Mouse (Mus musculus): ENCODE measurements around the gene Myh9.

The Myh9 gene

DNA sequence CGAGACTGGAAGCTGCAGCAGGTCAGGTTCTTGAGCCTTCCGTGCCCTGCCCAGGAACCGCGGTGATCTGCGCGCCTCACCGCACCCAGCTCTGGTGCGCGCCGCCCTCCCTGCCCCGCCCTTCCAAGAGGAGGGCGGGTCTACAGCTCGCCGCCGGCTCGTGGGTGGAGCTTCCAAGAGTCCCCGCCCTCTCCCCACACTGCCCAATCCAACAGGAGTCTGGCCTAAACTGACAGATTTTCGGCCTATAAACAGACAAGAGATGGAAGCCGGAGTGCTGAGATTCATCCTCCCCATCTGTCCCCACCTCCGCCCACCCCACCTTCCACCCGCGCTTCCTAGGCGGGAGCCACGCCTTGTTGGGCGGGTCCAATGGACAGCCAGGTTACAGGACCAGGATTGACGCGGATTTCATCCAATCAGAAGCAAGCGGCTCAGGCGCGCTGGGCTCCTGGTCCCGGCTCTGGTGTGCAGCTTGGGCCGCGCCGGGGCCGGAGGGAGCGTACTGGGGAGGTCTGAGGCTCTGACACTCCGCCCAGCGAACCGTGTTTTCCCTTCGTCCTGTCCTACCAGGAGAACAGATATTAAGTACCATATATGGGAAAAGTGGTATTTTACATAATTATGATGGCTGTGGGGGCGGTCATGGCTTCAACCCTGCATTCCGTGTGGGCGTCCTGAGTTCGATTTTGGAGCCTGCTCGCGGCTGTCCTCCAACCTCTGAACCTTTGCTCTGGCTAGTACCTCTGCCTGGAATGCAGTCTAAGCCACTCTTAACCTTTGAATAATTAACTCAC lies at the start of gene Myh9:
TSS of gene Myh9 (minus strand) at position 129 of the 797 bp plus-strand sequence.
- peak; percentile 99 to 100 for DNase-seq (ENCODE audit: low spot score in 2 of 2)

GRCm38 (mm10) chr15:77891766-77892165 lies 49.8 kb upstream of the Myh9 start:
- no peak for DNase-seq (ENCODE audit: low spot score in 2 of 2)

DNA sequence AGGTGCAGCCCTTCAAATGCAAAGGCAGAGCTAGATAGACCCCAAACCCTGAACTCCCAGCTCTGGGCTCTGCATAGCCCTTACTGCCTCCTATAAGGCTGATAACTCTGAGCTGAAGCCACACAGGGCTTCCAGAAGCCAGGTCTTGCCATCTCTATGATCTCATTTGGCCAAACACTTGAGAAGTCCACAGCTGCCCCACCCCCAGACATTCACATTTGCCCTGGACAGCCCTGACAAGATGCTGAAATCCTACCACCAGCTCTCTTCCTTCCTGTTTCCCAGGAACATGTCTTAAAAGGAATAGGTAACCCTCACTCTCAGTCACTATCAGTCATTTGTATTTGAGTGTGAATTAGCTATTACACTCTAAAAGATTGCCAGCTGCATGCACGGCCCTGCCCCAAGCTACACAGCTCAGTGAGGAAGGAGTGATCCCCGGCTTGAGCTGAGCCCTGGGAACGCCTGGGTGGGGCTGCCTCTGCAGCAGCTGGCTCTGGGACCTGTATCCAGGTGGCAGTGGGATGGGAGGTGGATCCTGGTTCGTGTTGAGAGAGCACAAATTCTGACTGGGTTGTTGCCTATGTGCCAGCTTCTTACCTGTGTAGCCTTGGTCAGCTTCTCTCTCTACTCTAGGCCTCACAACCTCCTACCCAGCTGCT lies 47.9 kb upstream of the Myh9 start:
- DNase-seq (ENCODE audit: low spot score in 2 of 2): no peak

DNA sequence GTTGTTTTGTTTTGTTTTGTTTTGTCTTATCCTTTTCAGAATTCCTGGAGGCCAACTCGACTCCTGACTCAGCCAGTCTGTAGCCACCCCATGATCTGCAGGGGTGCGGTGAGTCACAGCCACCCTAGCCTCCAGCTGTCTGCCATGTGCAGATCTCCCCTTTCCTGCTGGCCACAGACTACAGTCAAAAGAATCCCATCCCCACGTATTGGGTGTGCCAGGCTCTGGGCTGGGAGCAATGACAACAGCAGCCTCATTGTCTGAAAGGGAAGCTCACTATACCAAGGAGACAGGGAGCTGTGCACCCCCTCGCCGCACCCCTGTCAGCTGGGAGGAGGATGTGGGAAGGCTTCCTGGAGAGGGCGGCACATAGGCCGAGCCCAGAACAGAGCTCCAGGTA lies 46.3 kb upstream of the Myh9 start:
- no peak for DNase-seq (ENCODE audit: low spot score in 2 of 2)

GRCm38 (mm10) chr15:77887093-77887488 lies 45.1 kb upstream of the Myh9 start:
- DNase-seq (ENCODE audit: low spot score in 2 of 2): no peak

- DNase-seq (ENCODE audit: low spot score in 2 of 2): no peak
These were observed 44.6 kb upstream of the Myh9 start for GRCm38 (mm10) chr15:77886369-77887092.

GRCm38 (mm10) chr15:77885945-77886344 lies 44.0 kb upstream of the Myh9 start:
- no peak for DNase-seq (ENCODE audit: low spot score in 2 of 2)

- no peak for DNase-seq (ENCODE audit: low spot score in 2 of 2)
These were observed 43.2 kb upstream of the Myh9 start for GRCm38 (mm10) chr15:77885159-77885558.

GRCm38 (mm10) chr15:77883697-77884010 lies 41.7 kb upstream of the Myh9 start:
- no peak for DNase-seq (ENCODE audit: low spot score in 2 of 2)

GRCm38 (mm10) chr15:77882797-77883696 lies 41.1 kb upstream of the Myh9 start:
- no peak for DNase-seq (ENCODE audit: low spot score in 2 of 2)

- no peak for DNase-seq (ENCODE audit: low spot score in 2 of 2)
These were observed 40.3 kb upstream of the Myh9 start for GRCm38 (mm10) chr15:77882297-77882696.

DNA sequence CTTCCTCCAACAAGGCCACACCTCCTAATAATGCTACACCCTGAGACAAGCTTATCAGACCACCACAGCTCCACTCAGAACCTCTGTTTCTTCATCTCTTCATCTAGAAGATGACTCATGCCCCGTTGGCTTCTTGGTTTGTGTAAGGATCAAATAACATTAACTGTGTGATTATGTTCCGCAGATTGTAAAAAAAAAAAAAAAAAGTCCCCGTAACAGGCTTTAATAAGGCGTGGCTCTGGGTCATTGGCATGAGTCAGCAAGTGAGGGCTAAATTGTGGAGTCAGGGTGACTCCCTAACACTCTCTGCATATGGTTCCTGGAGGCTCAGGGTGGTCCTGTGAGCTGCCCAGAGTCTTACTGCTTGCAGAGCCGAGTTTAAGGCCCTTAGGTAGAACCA lies 39.7 kb upstream of the Myh9 start:
- no peak for DNase-seq (ENCODE audit: low spot score in 2 of 2)

DNA sequence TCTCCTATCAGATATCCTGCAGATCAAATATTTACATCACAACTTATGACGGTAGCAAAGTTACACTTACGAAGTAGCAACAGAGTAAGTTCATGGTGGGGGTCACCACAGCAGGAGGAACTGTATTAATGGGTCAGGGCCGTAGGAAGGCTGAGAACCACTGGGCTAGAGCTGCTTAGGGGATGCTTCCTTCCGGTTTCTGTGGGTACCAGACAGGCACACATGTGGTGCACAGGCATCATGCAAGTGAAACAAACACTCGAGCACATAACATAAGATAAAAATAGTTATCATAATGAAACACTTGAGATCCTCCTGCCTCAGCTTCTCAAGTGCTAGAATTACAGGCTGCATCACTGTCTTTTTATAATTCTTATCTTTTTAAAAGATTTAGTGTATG lies 38.8 kb upstream of the Myh9 start:
- no peak for DNase-seq (ENCODE audit: low spot score in 2 of 2)

DNA sequence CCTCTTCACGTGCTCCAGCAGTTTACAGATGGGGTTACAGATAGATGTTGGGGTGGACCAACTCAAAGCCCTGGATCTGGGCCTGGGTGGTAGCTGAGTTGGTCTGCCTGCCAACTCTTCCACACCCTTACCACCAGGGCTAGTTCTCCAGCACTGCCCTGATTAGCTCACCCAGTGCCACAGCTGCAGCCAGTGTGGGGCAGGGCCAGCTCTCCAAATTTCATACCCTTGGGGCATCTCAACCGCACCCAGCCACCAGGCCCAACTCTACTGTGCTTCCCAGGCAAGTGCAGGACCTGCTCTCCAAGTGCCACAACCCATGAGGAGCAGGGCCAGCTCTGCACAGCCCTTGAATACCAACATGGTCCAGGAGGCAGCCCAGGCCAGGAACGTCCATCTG lies 37.8 kb upstream of the Myh9 start:
- no peak for DNase-seq (ENCODE audit: low spot score in 2 of 2)

GRCm38 (mm10) chr15:77877209-77877608 lies 35.2 kb upstream of the Myh9 start:
- DNase-seq (ENCODE audit: low spot score in 2 of 2): no peak

- no peak for DNase-seq (ENCODE audit: low spot score in 2 of 2)
These were observed 34.7 kb upstream of the Myh9 start for GRCm38 (mm10) chr15:77876716-77877115.

- DNase-seq (ENCODE audit: low spot score in 2 of 2): no peak
These were observed 34.0 kb upstream of the Myh9 start for GRCm38 (mm10) chr15:77875953-77876352.

DNA sequence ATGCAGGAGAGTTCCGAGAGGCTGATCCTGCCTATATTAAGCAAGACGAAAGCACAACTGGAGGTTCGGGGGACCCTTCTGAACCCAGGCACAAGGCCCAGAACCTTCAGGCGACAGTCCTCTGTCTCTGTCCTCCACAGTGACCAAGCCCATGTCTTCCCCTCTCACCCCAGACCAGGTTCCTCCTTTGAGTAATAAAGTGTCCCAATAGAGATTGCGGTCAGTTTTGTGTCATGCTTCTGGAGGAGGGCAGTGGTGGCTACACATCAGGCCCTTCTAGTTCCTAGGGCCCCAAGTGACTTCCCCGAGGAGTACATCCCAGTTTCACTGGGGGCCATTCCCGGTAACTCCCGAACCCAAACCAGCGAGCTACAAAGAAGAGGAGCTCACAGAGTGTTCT lies 32.8 kb upstream of the Myh9 start:
- no peak for DNase-seq (ENCODE audit: low spot score in 2 of 2)

- DNase-seq (ENCODE audit: low spot score in 2 of 2): no peak
These were observed 32.3 kb upstream of the Myh9 start for GRCm38 (mm10) chr15:77874310-77874709.

DNA sequence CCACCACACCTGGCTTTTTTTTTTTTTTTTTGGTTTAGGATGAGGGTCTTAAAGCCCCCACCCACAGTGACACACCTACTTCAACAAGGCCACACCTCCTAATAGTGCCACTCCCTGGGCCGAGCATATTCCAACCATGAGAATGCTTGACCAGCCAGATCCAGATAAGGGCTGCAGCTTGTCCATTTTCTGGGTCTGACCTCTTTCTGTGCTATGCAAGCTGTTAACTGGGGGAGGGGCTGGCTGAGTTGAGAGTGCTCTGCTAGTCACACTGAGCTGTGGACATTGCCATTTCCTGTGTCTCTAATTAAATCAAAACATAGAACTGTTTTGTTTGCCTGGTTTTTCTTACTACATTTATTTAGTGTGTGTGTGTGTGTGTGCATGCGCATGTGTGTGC lies 31.6 kb upstream of the Myh9 start:
- DNase-seq (ENCODE audit: low spot score in 2 of 2): no peak

DNA sequence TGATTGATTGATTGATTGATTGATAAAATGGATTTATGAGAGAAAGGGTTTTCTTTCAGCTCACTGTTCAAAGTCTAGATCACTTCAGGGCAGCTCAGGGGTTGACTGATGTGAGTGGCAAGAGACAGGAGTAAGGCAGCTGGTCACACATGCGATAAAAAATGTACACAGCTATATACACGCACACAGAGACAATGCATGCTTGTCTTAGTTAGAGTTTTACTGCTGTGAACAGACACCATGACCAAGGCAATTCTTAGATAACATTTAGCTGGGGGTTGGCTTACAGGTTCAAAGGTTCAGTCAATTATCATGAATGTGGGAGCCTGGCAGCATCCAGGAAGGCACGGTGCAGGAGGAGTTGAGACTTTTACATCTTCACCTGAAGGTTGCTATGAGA lies 31.0 kb upstream of the Myh9 start:
- DNase-seq (ENCODE audit: low spot score in 2 of 2): no peak

GRCm38 (mm10) chr15:77868340-77868739 lies 26.4 kb upstream of the Myh9 start:
- no peak for DNase-seq (ENCODE audit: low spot score in 2 of 2)

Measured in frontal cortex, postnatal 25 days (tissue).